Mouse (Mus musculus) megakaryocyte progenitor cell, adult 5-6 weeks (primary cell): ENCODE results near the gene Errfi1. TPM values are rescaled to one million over a fixed set of nuclear protein-coding genes. Genes with fewer than 3 reads are reported as not detected.

Experiments
- ATAC-seq: replicated peaks from 2 replicates; pipeline ENCODE4 v1.8.0; 2016; ENCODE audit warnings: mild to moderate bottlenecking, moderate TSS enrichment, inconsistent platforms; ENCODE audit not compliant: poor library complexity
- total RNA-seq, 2 experiments: library from RNA; stranded (forward) in 1 of 2; stranded (reverse) in 1 of 2; fragments of 157-497, 149-512 nt in 1 of 2; fragments of 200-1000 nt in 1 of 2; gene quantifications; 2 replicates each; pipeline versions ENCODE4 v1.2.3 to v1.2.4; 2015 to 2017

Gene Errfi1
- total RNA-seq, 2 experiments from 2014 or later, result 0.54 to 0.84 TPM

DNA sequence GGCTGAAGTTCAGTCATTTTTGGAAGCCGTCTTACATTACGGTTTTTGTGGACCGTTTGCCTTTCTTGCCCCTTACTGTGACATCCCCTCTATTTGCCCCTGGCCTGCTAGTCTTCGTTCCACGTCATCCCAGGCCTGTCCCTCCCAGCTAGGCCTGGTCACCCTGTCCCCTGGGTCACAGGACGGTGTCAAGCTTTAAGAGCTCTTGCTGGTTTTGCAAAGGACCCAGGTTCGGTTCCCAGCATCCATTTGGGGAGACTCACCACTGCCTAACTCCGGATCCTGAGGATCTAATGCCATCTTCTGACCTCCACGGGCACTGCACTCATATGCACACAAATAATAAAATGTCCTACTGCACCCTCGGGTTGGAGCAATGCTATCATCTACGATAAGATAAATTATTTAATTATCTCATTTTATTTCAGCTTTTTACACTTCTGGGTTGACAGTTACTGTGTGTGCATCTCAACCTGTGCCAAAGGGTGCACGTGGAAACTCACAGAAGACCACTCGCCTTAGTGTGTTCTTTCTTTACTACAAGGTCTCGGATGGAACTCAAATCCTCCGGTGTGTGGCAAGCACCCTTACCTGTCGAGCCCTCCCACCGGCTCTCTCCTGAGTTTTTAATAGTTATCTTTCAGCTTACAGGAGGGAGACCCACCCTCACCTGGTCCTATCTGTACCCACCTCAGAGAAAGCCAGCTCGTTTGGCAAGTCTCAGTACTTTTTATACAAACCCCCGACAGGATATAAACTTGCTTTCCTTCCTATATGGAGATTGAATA lies 56.6 kb downstream of the Errfi1 start:
- no peak for ATAC-seq

DNA sequence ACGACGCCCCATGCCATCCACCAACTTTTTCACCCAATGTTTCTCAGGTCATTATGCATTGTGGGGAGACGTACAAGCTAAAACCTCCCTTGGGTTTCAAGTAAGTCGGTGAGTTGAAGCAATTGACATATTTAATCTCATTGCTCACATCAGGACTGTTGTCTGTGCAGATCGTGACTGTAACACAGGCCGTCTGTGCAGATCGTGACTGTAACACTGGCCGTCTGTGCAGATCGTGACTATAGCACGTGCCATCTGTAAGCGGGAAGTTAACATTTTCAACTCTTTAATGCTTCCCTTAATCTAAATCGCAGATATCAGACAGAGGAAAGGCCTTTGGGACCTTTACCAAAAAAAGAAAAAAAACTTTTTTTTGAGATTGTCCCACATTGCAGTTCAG lies 60.0 kb downstream of the Errfi1 start:
- ATAC-seq, result no peak

GRCm38 (mm10) chr4:150914290-150914733 lies 60.6 kb downstream of the Errfi1 start, which contains the start of the genes Park7 and Tnfrsf9:
TSS of gene Park7 (minus strand) at chr4:150914437.
TSS of gene Tnfrsf9 (plus strand) at chr4:150914562.
- ATAC-seq, result peak; percentile 78

DNA sequence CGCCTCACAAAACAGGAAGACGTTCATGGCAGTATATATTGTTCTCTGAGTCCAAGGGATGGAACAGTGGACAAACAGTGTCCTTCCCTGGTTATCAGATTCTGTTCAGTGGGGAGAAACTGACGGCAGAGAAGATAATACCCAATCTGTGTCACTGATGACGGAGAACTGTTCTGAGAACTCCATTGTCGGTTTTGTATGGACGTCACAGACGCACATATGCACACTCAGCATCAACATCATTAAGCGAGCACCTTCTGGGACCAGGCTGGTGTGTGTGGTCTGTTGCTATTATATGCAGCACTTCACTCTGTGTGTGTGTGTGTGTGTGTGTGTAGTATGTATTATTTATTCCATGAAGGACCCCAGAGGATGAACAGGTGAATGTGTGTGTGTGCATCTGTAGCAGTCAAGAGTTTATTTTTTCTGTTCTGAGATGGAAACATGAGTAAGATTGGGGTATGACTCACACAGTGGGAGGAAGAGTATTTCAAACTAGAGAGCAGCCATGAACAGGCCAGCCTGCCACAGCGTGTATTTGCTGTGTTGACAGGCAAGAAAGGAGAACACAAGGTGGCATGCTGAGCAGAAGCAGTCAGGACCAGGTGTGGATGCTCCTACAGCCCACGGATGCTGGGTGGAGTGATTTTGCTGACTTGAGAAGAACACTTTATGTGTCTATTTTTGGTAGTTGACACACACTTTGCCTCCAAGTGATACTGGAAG lies 61.6 kb downstream of the Errfi1 start:
- ATAC-seq, result no peak

GRCm38 (mm10) chr4:150917336-150918027 lies 63.8 kb downstream of the Errfi1 start:
- ATAC-seq, result no peak

Other genes starting within 250 kb of the Errfi1 start
- gene Slc45a1, start 201.7 kb upstream of the Errfi1 start, total RNA-seq (2015), result not detected in 2 replicates
- gene Slc45a1, start 201.7 kb upstream of the Errfi1 start, total RNA-seq (2017), result not detected in 2 replicates
- 303 and 339 TPM in 2 replicates for gene Park7, start 60.5 kb downstream of the Errfi1 start, total RNA-seq (2015)
- 449 and 454 TPM in 2 replicates for gene Park7, start 60.5 kb downstream of the Errfi1 start, total RNA-seq (2017)
- gene Tnfrsf9, start 60.6 kb downstream of the Errfi1 start, total RNA-seq (2015), result 0.15 TPM in 1 of 2 replicates, not detected in the other
- not detected in 2 replicates for gene Tnfrsf9, start 60.6 kb downstream of the Errfi1 start, total RNA-seq (2017)
- not detected in 2 replicates for gene Uts2, start 143.2 kb downstream of the Errfi1 start, total RNA-seq (2015)
- not detected in 2 replicates for gene Uts2, start 143.2 kb downstream of the Errfi1 start, total RNA-seq (2017)
- gene Per3, start 190.7 kb downstream of the Errfi1 start, total RNA-seq (2015), result 8.7 and 12.5 TPM in 2 replicates
- gene Per3, start 190.7 kb downstream of the Errfi1 start, total RNA-seq (2017), result 10.4 and 11.6 TPM in 2 replicates
- gene Vamp3, start 204.0 kb downstream of the Errfi1 start, total RNA-seq (2015), result 116 and 129 TPM in 2 replicates
- gene Vamp3, start 204.0 kb downstream of the Errfi1 start, total RNA-seq (2017), result 65.7 and 72.9 TPM in 2 replicates
- not detected in 2 replicates for gene Gm13090, start 235.7 kb downstream of the Errfi1 start, total RNA-seq (2015)
- not detected in 2 replicates for gene Gm13090, start 235.7 kb downstream of the Errfi1 start, total RNA-seq (2017)